Mouse (Mus musculus): Measurements from ENCODE around the gene Fuk.
"Not testable (repeated sequence)": the region's sequence is repeated elsewhere in the genome, so short reads cannot be mapped to it uniquely, and the experiment has no call there.

GRCm38 (mm10) chr8:110909850-110910249, 7.6 kb upstream of the Fuk start:
- TF ChIP-seq CTCF (IDR thresholded peaks at IDR 0.05; ENCODE audit: low read depth, low read length); TAL1 (conservative IDR thresholded peaks at IDR 0.05; ENCODE audit: low read depth, low read length); GATA1 (IDR thresholded peaks at IDR 0.05; ENCODE audit: borderline replicate concordance, low read length): not testable (repeated sequence)

Measured in G1E (cell line).